Mouse (Mus musculus) right cerebral cortex, postnatal 10 days (tissue): ENCODE data around the gene Ndufa10.
A peak's percentile ranks its signal among the peaks of the same experiment; 100 is the strongest.
"Not testable (repeated sequence)": the region's sequence is repeated elsewhere in the genome, so short reads cannot be mapped to it uniquely, and the experiment has no call there.

ENCODE experiments used
- DNase-seq, 2 experiments: peaks; one replicate each; pipeline ENCODE4 v3.0.0; 2021; ENCODE audit warnings: low spot score in 2 of 2

Ndufa10 gene

DNA sequence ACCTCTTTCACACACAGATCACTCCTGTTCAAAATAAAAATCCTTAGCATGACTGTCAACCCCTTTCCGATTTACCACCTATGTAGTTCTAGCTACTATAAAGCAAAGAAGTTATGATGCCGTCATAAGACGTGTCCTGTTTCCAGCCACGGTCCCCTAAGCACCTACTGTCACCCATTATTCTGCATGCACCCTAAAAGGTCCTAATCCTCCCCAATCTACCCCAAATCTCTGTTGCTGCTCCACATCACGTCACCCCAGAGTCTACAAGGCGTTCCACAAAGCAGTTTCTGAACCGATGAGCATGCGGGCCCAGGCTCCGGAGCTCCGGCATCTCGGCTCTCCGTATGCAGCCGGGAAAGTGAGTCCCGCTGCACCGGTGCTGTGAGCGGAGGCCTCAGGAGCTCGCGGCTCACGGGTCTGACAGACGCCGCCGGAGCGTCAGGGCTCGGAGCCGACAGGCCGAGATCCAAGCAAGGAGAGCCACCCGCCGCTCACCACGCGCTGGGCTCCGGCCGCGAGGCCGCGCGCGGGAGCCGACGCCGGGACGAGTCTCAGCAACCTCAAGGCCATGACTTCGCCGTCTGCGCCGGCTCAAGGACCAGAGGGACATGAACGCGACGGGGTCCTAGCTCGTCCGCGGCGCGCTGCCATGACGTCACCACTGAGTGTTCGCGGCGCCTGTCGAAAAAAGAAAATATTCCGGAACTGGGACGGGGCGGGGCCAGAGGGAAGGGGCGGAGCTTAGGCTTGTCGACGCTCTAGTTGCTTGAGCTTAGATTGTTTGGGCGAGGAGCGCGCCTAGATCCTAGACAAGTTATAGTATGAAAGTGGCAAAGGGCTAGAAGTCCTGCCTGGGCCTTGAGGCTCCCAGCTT, at the start of gene Ndufa10:
Ndufa10 (minus strand) TSS at position 696 of the 877 bp plus-strand sequence.
- DNase-seq = peak; percentile 93 to 95

- peak; percentile 55 to 69 for DNase-seq
Measured at GRCm38 (mm10) chr1:92521376-92521775, 47.7 kb upstream of the Ndufa10 start.

GRCm38 (mm10) chr1:92519046-92519445, 45.4 kb upstream of the Ndufa10 start:
- peak; percentile 46 to 70 for DNase-seq

GRCm38 (mm10) chr1:92518561-92518960, 44.9 kb upstream of the Ndufa10 start, which contains the start of gene Olfr1414:
Olfr1414 (minus strand) TSS chr1:92518661.
- no peak for DNase-seq

- DNase-seq = no peak
Measured at GRCm38 (mm10) chr1:92515390-92515789, 41.7 kb upstream of the Ndufa10 start.

GRCm38 (mm10) chr1:92511646-92512045, 38.0 kb upstream of the Ndufa10 start:
- DNase-seq = not testable (repeated sequence)

GRCm38 (mm10) chr1:92496001-92496400, 22.3 kb upstream of the Ndufa10 start, which contains the start of gene Olfr1415:
Olfr1415 (minus strand) TSS chr1:92496101.
- no peak for DNase-seq

DNA sequence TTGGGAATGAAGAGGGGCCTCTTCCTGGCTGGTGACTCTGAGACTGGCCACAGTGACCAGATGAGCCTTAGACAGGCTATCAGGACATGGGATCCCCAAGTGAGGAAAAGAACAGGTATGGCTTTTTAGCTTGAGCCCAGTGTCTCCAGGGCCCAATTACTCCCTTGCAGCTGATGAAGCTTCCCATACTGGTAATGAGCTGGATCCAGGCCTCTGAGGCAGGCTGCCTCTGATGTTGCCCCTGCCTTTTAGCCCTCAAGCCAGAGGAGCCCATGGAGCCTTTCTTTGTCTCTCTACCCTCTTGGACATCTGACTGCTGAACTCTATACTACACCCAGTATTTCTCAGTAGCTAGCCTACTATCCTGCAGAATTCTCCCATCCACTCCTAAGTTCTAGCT, 11.4 kb upstream of the Ndufa10 start, which contains the start of gene Olfr1416:
Olfr1416 (minus strand) TSS at position 101 of the 400 bp plus-strand sequence.
- no peak for DNase-seq

- DNase-seq = no peak
Measured at GRCm38 (mm10) chr1:92474066-92474578, 462 bp upstream of the Ndufa10 start.

- no peak for DNase-seq
Measured at GRCm38 (mm10) chr1:92468891-92469290, 4.8 kb downstream of the Ndufa10 start.

- no peak for DNase-seq
Measured at GRCm38 (mm10) chr1:92458416-92458815, 15.2 kb downstream of the Ndufa10 start.

DNA sequence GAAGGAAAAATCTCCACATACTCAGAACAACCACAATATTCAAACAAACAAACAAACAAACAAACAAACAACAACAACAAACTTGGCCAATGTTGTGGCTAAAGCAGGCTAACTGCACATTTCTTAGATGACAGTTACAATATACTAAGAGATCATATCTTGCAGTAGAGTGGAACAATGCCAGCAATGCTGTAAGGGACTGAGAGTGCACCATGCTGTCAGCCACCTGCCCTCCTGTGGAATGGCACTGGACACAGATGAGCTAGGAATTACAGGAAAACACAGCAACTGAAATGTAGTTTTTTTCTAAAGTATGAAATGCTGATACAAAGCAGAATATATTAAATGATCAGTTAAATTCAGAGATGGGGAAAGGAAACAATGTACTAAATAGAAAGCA, 15.9 kb downstream of the Ndufa10 start:
- DNase-seq = no peak

- DNase-seq = no peak
Measured at GRCm38 (mm10) chr1:92453751-92454445, 19.8 kb downstream of the Ndufa10 start.

- no peak for DNase-seq
Measured at GRCm38 (mm10) chr1:92448293-92448692, 25.4 kb downstream of the Ndufa10 start.

DNA sequence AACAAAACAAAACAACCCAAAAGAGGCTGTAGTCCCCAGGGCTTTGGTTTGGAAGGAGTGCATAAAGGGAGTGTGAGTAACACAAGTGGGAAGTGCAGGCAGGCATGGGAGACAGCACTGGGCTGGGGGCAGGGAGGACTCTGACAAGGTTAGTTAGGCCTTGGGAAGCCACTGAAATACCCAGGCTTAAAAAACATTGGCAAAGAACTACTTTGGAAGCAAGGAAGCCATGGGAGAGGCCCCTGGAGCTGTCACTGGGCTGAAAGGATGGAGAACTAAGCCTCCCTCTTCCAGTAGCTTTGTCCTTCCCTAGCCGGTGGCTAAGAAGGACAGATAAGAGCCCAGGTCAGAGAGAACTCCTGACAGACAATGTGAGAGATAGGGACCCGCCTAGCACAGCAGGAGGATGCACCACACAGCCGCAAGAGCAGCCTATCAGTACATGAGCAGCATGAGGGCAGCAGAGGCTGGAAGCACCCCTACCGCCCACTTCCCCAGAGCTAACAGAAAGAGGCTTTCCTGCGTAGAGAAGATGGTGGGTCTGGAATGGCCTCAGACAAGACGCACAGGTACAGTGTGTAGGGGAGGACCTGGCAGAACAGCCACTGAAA, 32.1 kb downstream of the Ndufa10 start:
- no peak for DNase-seq

- DNase-seq = no peak
Measured at GRCm38 (mm10) chr1:92440066-92440750, 33.5 kb downstream of the Ndufa10 start.

- peak; percentile 77 to 79 for DNase-seq
Measured at GRCm38 (mm10) chr1:92437678-92438271, 35.9 kb downstream of the Ndufa10 start.

DNA sequence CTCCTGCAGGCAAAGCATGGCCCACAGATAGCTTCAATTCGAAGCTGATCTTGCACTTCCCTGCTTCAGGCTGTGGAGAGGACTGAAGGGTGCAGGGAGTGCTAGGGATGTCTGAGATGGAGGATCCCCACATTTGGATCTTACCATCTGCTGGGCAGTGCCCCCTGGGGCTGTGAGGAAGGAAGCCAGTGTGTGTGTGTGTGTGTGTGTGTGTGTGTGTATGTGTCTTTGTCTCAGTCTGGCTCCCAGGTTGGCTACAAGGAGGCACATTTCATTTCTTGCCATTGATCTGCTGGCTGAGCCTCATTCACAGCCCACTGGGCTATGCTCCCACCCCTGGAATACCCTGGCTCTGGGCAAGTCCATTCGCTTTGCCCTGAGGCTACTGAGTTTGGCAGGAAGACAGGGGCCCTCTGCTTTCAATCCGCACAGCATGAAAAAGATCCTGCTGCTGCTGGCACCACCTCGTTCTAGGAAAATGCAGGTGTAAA, 36.8 kb downstream of the Ndufa10 start:
- DNase-seq = peak; percentile 59 to 61

GRCm38 (mm10) chr1:92434986-92435385, 38.7 kb downstream of the Ndufa10 start:
- no peak for DNase-seq

DNA sequence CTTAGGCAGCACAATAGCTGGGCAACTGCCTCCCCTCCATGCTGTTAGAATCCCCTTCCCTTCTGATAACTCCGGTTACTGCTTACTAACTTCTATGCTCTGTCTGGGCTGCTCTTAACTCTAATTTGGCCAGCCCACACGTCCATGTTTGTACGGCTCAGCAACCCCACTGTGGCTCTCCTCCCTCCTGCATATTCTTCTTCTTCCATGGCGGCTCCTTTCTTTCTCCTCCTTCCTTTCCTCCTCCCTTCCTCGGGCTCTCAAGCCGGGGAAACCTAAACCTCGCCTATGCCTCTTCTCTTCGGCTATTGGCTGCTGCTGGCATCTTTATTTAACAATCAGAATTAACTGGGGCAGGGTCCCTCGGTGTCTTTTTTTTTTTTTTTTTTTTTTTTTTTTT, 40.9 kb downstream of the Ndufa10 start:
- DNase-seq = no peak

DNA sequence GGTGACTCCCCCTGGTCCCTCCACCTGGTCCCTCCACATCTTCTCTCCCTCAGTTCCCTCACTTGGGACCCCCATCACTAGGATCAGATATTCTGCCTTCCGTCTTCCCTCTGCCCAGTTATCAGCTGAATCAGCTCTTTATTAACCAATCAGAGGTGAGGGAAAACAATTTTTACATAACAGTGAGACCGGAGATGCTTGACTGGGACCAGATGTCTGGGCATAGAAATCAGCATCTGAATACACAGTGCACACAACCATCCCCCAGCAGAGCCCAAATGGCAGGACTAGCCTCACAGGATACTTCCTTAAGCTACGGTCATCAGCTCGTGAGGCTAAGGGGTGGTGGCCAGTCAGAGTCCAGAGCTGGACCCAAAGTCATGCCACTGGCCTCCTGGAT, 41.6 kb downstream of the Ndufa10 start:
- no peak for DNase-seq
